Mouse (Mus musculus): Measurements from ENCODE around the gene Dcun1d2.

DNA sequence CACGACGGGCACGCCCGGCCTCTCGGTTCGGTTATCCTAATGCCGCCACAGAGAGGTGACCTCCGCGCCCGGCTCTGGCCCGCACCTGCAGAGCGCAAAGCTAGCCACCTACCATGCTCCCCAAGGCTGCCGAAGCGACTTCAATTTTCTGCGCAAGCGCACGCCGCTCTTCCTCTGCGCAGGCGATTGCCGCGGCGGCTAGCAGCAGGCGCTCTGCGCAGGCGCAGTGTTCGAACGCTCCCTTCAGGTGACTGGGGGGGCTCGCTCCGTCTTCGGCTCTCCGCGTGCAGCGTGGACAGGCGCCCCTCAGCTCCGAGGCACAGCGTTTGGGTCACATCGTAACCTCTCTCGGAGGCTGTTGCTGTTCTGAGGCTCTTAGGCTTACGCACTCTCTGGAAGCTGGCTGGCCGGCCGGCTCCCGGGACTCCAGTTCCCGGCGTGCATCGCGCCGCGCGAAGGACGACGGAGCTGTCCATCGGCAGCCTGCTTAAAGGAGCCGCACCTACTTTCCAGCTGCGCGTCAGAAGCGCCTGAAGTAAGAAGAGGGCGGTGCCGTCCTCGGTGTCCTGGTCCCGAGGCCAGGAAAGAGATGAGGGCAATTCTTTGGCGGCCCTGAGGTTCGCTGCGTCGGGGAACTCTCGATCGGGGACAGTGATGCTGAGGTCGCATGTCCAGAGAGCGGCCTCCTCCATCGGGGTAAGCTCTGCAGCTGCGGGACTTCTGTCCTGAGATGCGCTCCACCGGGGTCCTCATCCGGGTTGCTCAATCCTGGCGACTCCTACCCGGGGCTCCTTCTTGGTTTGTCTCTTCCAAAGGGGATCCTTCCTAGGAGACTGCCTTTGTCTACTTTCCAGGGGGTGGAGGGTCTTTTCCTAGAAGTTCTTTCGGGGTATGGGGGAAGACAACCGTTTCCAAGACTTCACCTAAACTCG, at the start of gene Dcun1d2, which contains the start of gene Tmco3:
- no peak for TF ChIP-seq CTCF (IDR thresholded peaks at IDR 0.05)
- no peak for TF ChIP-seq EP300 (IDR thresholded peaks at IDR 0.05)

Data from lung, postnatal 0 days (tissue).